Mouse (Mus musculus): ENCODE measurements at regions not wholly inside any gene's neighbourhood (a gene's known extent, or its start where the extent isn't known, plus 50 kb on each side); places are given as distances from the start of the nearest gene placed in this dataset.
A peak's percentile ranks its signal among the peaks of the same experiment; 100 is the strongest.

- no peak for DNase-seq (ENCODE audit: low spot score in 2 of 2)
Observed at GRCm38 (mm10) chr5:28563401-28563800, 96.3 kb upstream of the Shh start.

- no peak for DNase-seq (ENCODE audit: low spot score in 2 of 2)
Observed at GRCm38 (mm10) chr5:28562917-28563316, 95.9 kb upstream of the Shh start.

GRCm38 (mm10) chr5:28553543-28553942, 86.5 kb upstream of the Shh start:
- no peak for DNase-seq (ENCODE audit: low spot score in 2 of 2)

GRCm38 (mm10) chr5:28530202-28530855, 63.3 kb upstream of the Shh start:
- DNase-seq (ENCODE audit: low spot score in 2 of 2), result no peak

- no peak for DNase-seq (ENCODE audit: low spot score in 2 of 2)
Observed at GRCm38 (mm10) chr5:28526435-28526834, 59.4 kb upstream of the Shh start.

- DNase-seq (ENCODE audit: low spot score in 2 of 2), result peak in 1 of 2 experiments; percentile 65
Observed at GRCm38 (mm10) chr5:28520800-28521707, 54.0 kb upstream of the Shh start.

- DNase-seq (ENCODE audit: low spot score in 2 of 2), result no peak
Observed at GRCm38 (mm10) chr5:28519059-28519543, 52.0 kb upstream of the Shh start.
